Mouse (Mus musculus) MEL (cell line): ENCODE data around the gene Slc33a1. TPM values are rescaled to one million over a fixed set of nuclear protein-coding genes. Genes with fewer than 3 reads are reported as not detected.
A peak's percentile ranks its signal among the peaks of the same experiment; 100 is the strongest.

Source experiments
- DNase-seq: peaks from one replicate; pipeline ENCODE4 v3.0.0; 2011; ENCODE audit warnings: low read depth, low spot score
- H3K27ac ChIP-seq: 2 replicates; pipeline ENCODE4 v1.5.1; 2012; ENCODE audit warnings: low read depth, mild to moderate bottlenecking, control low read depth, low read length, moderate library complexity; ENCODE audit not compliant: control insufficient read depth
- H3K27me3 ChIP-seq, 2 experiments: fragments of 150-350 bp in 1 of 2; sonication (generic) in 1 of 2; 2 replicates each; pipeline ENCODE4 v1.6.1; 2012; ENCODE audit warnings: low read length in 2 of 2, mild to moderate bottlenecking in 2 of 2, improper control_type of control experiment in 1 of 2, moderate library complexity in 1 of 2; ENCODE audit not compliant: insufficient read depth in 2 of 2, control insufficient read depth in 1 of 2
- H3K36me3 ChIP-seq, 2 experiments: 2 replicates each; pipeline ENCODE4 v1.6.1; 2012 to 2014; ENCODE audit warnings: low read length in 2 of 2, improper control_type of control experiment in 1 of 2, inconsistent platforms in 1 of 2, mild to moderate bottlenecking in 1 of 2; ENCODE audit not compliant: insufficient read depth in 2 of 2, control insufficient read depth in 1 of 2
- H3K4me1 ChIP-seq, 2 experiments: fragments of 150-350 bp in 1 of 2; sonication (generic) in 1 of 2; 2 replicates each; pipeline ENCODE4 v1.6.1; 2012; ENCODE audit warnings: low read length in 2 of 2, improper control_type of control experiment in 1 of 2, mild to moderate bottlenecking in 1 of 2; ENCODE audit not compliant: insufficient read depth in 2 of 2, control insufficient read depth in 1 of 2
- H3K4me3 ChIP-seq, 2 experiments: fragments of 150-350 bp in 1 of 2; sonication (generic) in 1 of 2; 2 replicates each; pipeline ENCODE4 v1.5.1; 2012; ENCODE audit warnings: low read depth in 2 of 2, low read length in 2 of 2, mild to moderate bottlenecking in 2 of 2, moderate library complexity in 2 of 2, control low read depth in 1 of 2, improper control_type of control experiment in 1 of 2; ENCODE audit not compliant: control insufficient read depth in 1 of 2, insufficient read depth in 1 of 2
- H3K79me2 ChIP-seq: 2 replicates; pipeline ENCODE4 v1.6.1; 2012; ENCODE audit warnings: mild to moderate bottlenecking, low read length, moderate library complexity; ENCODE audit not compliant: control insufficient read depth, poor library complexity, insufficient read depth
- H3K9ac ChIP-seq: 2 replicates; pipeline ENCODE4 v1.6.1; 2012; ENCODE audit warnings: low read depth, mild to moderate bottlenecking, control low read depth, low read length, moderate library complexity; ENCODE audit not compliant: control insufficient read depth, poor library complexity, severe bottlenecking
- H3K9me3 ChIP-seq: fragments of 150-350 bp; sonication (generic); replicated peaks from 2 replicates; pipeline ENCODE4 v1.6.1; 2012; ENCODE audit warnings: mild to moderate bottlenecking, low read length, improper control_type of control experiment, moderate library complexity; ENCODE audit not compliant: insufficient read depth
- BHLHE40 ChIP-seq: IDR thresholded peaks from 2 replicates; pipeline ENCODE4 v1.6.1; 2012; ENCODE audit warnings: low read depth, mild to moderate bottlenecking, inconsistent platforms, low read length, improper control_type of control experiment, borderline replicate concordance
- ELF1 ChIP-seq: IDR thresholded peaks from 2 replicates; pipeline ENCODE4 v1.6.1; 2014; ENCODE audit warnings: low read depth, mild to moderate bottlenecking, inconsistent platforms, low read length, improper control_type of control experiment, moderate library complexity
- EP300 ChIP-seq, 2 experiments: IDR thresholded peaks; 2 replicates each; pipeline ENCODE4 v1.6.1; 2011; ENCODE audit warnings: improper control_type of control experiment in 2 of 2, low read length in 2 of 2, low read depth in 1 of 2, mild to moderate bottlenecking in 1 of 2
- GABPA ChIP-seq: IDR thresholded peaks from 2 replicates; pipeline ENCODE4 v1.6.1; 2012; ENCODE audit warnings: low read depth, mild to moderate bottlenecking, inconsistent platforms, low read length, improper control_type of control experiment, moderate library complexity
- GATA1 ChIP-seq: IDR thresholded peaks from 2 replicates; pipeline ENCODE4 v1.6.1; 2011; ENCODE audit warnings: low read depth, low read length, improper control_type of control experiment
- JUND ChIP-seq: IDR thresholded peaks from 2 replicates; pipeline ENCODE4 v1.6.1; 2011; ENCODE audit warnings: low read depth, mild to moderate bottlenecking, improper control_type of control experiment, low read length
- MAFK ChIP-seq: IDR thresholded peaks from 2 replicates; pipeline ENCODE4 v1.6.1; 2011; ENCODE audit warnings: low read depth, mild to moderate bottlenecking, low read length, improper control_type of control experiment, borderline replicate concordance
- MAX ChIP-seq: IDR thresholded peaks from 2 replicates; pipeline ENCODE4 v1.6.1; 2011; ENCODE audit warnings: low read length, improper control_type of control experiment
- MAZ ChIP-seq: IDR thresholded peaks from 2 replicates; pipeline ENCODE4 v1.6.1; 2012; ENCODE audit warnings: low read depth, mild to moderate bottlenecking, inconsistent platforms, low read length, improper control_type of control experiment
- MEF2A ChIP-seq: IDR thresholded peaks from 2 replicates; pipeline ENCODE4 v1.6.1; 2014; ENCODE audit warnings: low read depth, mild to moderate bottlenecking, inconsistent platforms, low read length, improper control_type of control experiment; ENCODE audit not compliant: poor library complexity, insufficient replicate concordance, severe bottlenecking; ENCODE audit errors: extremely low read depth
- NELFE ChIP-seq: IDR thresholded peaks from 2 replicates; pipeline ENCODE4 v1.6.1; 2011; ENCODE audit warnings: low read depth, low read length, improper control_type of control experiment
- NRF1 ChIP-seq: IDR thresholded peaks from 2 replicates; pipeline ENCODE4 v1.6.1; 2014; ENCODE audit warnings: low read depth, mild to moderate bottlenecking, inconsistent platforms, low read length, improper control_type of control experiment, moderate library complexity; ENCODE audit not compliant: poor library complexity, insufficient read depth, severe bottlenecking
- POLR2AphosphoS2 ChIP-seq: IDR thresholded peaks from 2 replicates; pipeline ENCODE4 v1.6.1; 2011; ENCODE audit warnings: low read length, improper control_type of control experiment
- RAD21 ChIP-seq: IDR thresholded peaks from 2 replicates; pipeline ENCODE4 v1.6.1; 2011; ENCODE audit warnings: mild to moderate bottlenecking, low read depth, low read length, improper control_type of control experiment
- UBTF ChIP-seq: IDR thresholded peaks from 2 replicates; pipeline ENCODE4 v1.6.1; 2012; ENCODE audit warnings: low read depth, mild to moderate bottlenecking, inconsistent platforms, low read length, improper control_type of control experiment, moderate library complexity, borderline replicate concordance; ENCODE audit not compliant: insufficient read depth
- ZKSCAN1 ChIP-seq: IDR thresholded peaks from 2 replicates; pipeline ENCODE4 v1.6.1; 2012; ENCODE audit warnings: low read depth, mild to moderate bottlenecking, inconsistent platforms, low read length, improper control_type of control experiment, moderate library complexity
- ZMIZ1 ChIP-seq: IDR thresholded peaks from 2 replicates; pipeline ENCODE4 v1.6.1; 2012; ENCODE audit warnings: low read depth, mild to moderate bottlenecking, inconsistent platforms, low read length, improper control_type of control experiment, moderate library complexity
- polyA plus RNA-seq, 2 experiments: library from polyadenylated mRNA; stranded (reverse) in 1 of 2; unstranded in 1 of 2; fragments of >175 nt in 1 of 2; fragments of >200 nt in 1 of 2; gene quantifications; 2 replicates each; pipeline versions ENCODE4 v1.2.1 to v1.2.4; 2012; ENCODE audit warnings: low replicate concordance in 2 of 2, low read depth in 1 of 2; ENCODE audit not compliant: insufficient read length in 2 of 2, insufficient read depth in 1 of 2, missing spikeins in 1 of 2
- total RNA-seq: library from RNA; depleted of rRNA; stranded (reverse); fragments of 300-350 nt; gene quantifications from 2 replicates; pipeline ENCODE4 v1.2.3, GENCODE M21; 2012

The Slc33a1 gene
- total and polyA plus RNA-seq, 3 experiments = 27.2 to 123 (median 31.3) TPM

- TF ChIP-seq NELFE (peak; percentile 76), JUND (no peak), ZKSCAN1 (no peak), POLR2AphosphoS2 (no peak; the same call in 1 of the 2 replicates), ELF1 (peak; percentile 90)
- TF ChIP-seq, all 39 proteins: peak for 23
Observed at GRCm38 (mm10) chr3:63964100-63964921, at the start of gene Slc33a1 (continued).

DNA sequence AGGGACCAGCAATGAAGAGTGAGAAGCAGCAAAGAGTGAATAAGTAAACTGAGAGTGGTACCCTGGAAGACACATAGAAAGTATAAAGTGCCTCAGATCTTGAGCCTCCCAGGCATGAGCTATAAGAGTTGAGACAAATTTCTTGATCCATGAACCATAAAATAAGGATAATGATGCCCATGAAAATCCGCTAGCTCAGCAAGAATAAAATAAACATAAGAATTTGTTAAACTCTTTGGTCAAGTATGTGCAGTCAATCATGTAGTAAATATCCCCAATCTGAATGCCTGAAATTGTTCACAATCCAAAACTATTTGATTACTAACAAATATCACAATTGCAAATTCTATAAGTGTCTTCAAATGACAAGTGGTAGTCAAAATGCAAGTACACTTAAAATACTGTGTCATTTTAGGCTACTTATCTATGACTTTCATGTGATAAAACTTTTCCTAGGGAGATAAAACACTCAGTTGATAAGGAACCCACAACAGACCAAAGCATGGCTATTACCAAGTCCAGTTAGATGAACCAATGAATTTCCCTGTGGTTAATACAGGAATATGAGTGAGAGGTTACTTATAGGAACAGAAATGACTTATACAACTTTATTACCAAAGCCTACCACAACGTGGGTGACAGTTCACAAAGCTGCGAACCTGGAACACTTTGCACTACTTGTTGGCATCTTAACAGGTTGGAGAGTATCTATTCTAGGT, 24.3 kb upstream of the Slc33a1 start:
- no peak overlapping the region for H3K4me3 ChIP-seq
- peaks cover 24 to 69% of the 10 kb centered on the region in 2 experiments for H3K36me3 ChIP-seq
- no peaks in the 10 kb centered on the region for H3K9me3 ChIP-seq
- no peaks in the 10 kb centered on the region for H3K27me3 ChIP-seq
- H3K4me1 ChIP-seq = no peaks in the 10 kb centered on the region; a peak in 2 of 4 replicates
- TF ChIP-seq MAFK (peak; percentile 54; the same call in 1 of the 2 replicates), NRF1 (no peak), GABPA (no peak), RAD21 (no peak), ZKSCAN1 (no peak), MAX (no peak), ZMIZ1 (no peak), UBTF (no peak), MEF2A (no peak), GATA1 (peak; percentile 46; the same call in 1 of the 2 replicates), EP300 (IDR thresholded peaks at IDR 0.05; ENCODE audit: low read depth in 1 of 2, low read length in 2 of 2) (no peak), BHLHE40 (no peak), MAZ (no peak)
- TF ChIP-seq, all 39 proteins: peak for 2
- H3K79me2 ChIP-seq = peaks cover 2% of the 10 kb centered on the region; the same call in 1 of the 2 replicates
- no peak overlapping the region for H3K9ac ChIP-seq
- no peak for DNase-seq
- no peak overlapping the region for H3K27ac ChIP-seq
